Mouse (Mus musculus) lung, adult 2 months (tissue): Measurements from ENCODE around the gene Nudt2. TPM values are rescaled to one million over a fixed set of nuclear protein-coding genes. Genes with fewer than 3 reads are reported as not detected.

Source experiments
- DNase-seq: peaks from one replicate; pipeline ENCODE4 v3.0.0; 2022
- H3K4me1 ChIP-seq: fragments of 200-500 bp; 2 replicates; pipeline ENCODE4 v1.6.1; 2011; ENCODE audit warnings: low read length; ENCODE audit not compliant: control insufficient read depth, insufficient read depth
- H3K4me3 ChIP-seq: fragments of 200-500 bp; replicated peaks from 2 replicates; pipeline ENCODE3; 2011; ENCODE audit warnings: low read depth, mild to moderate bottlenecking, control low read depth, low read length; ENCODE audit errors: extremely low read depth
- CTCF ChIP-seq: fragments of 200-500 bp; IDR thresholded peaks from 2 replicates; pipeline ENCODE4 v1.5.1; 2011; ENCODE audit warnings: mild to moderate bottlenecking, low read length, control low read depth; ENCODE audit not compliant: insufficient read depth
- POLR2A ChIP-seq: fragments of 200-500 bp; IDR thresholded peaks from 2 replicates; pipeline ENCODE4 v1.6.1; 2011; ENCODE audit warnings: low read depth, mild to moderate bottlenecking, control low read depth, low read length, borderline replicate concordance; ENCODE audit errors: extremely low read depth
- WGBS: fragments of 180-500 bp; shearing (Covaris S2); methylation state at CpG from one replicate; pipeline ENCODE4 v1.1.7; 2018; 5-methylcytosine and 5-hydroxymethylcytosine counted together
- polyA plus RNA-seq: library from polyadenylated mRNA; depleted of rRNA; stranded (reverse); fragments of >200 nt; gene quantifications from 2 replicates; pipeline ENCODE4 v1.2.3, GENCODE M21; 2012

Gene Nudt2
- polyA plus RNA-seq, 1 experiment, result 11.7 TPM

GRCm38 (mm10) chr4:41513309-41513708, 48.4 kb downstream of the Nudt2 start:
- Histone ChIP-seq H3K4me3 (no peak overlapping the region), H3K4me1 (no peaks in the 10 kb centered on the region)
- TF ChIP-seq POLR2A, result no peak
- TF ChIP-seq CTCF, result no peak
- DNase-seq, result no peak
- 48% methylated on average over 4 of the region's 4 CpGs for WGBS

DNA sequence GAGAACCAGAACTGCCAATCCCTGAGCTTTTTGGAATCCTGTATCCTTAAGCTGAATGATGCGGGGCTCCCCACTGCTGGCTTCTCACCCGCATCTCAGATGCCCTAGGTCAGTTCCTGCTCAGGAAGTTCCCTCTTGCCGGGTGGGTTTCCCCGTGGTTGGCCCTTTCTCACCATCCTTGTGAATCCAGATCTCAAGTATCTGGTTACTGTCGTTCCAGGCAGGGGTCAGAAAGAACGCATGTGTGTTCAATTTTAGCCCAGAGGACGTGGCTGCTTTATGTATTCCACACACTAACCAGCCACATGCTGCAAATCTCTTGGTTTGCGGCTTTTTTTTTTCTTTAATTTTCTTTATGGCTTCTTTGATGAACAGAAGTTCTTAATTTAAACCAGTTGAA, 48.8 kb downstream of the Nudt2 start:
- no peak for DNase-seq
- Histone ChIP-seq H3K4me3 (no peak overlapping the region), H3K4me1 (no peaks in the 10 kb centered on the region)
- TF ChIP-seq CTCF (no peak), POLR2A (no peak)
- WGBS, result 21% methylated on average over 8 of the region's 8 CpGs

- Histone ChIP-seq H3K4me3 (no peak within 1 kb of the TSS), H3K4me1 (no peaks in the 10 kb centered on the region)
- TF ChIP-seq CTCF, result no peak
- TF ChIP-seq POLR2A, result no peak
- 85% methylated on average over 2 of the region's 2 CpGs for whole genome bisulfite sequencing
- DNase-seq, result no peak
Measured at GRCm38 (mm10) chr4:41517233-41517632, 52.3 kb downstream of the Nudt2 start, which contains the start of gene 1110017D15Rik. Gene 1110017D15Rik (minus strand): TSS chr4:41517333.

DNA sequence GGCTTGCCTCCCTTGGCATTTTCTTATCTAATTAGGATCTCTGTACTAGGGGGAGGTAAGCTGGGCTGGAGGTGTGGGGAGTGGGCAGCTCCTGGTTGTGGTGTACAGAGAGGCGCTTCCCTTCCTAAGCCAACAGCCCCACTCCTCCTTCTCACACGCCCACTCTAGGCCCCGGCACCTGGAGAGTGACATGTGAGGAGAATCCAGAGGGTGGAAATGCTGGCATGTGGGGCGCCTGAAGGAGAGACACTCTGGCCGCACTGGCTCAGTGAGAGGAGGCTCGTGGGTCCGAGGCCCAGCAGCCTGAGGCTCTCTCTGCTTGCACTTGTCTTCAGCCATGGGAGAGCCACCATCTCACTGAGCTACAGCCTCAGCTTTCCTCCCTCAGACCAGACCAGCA, 53.4 kb downstream of the Nudt2 start:
- TF ChIP-seq POLR2A (no peak), CTCF (no peak)
- Histone ChIP-seq H3K4me1 (no peaks in the 10 kb centered on the region), H3K4me3 (no peak overlapping the region)
- DNase-seq, result no peak
- 79% methylated on average over 7 of the region's 7 CpGs for WGBS

DNA sequence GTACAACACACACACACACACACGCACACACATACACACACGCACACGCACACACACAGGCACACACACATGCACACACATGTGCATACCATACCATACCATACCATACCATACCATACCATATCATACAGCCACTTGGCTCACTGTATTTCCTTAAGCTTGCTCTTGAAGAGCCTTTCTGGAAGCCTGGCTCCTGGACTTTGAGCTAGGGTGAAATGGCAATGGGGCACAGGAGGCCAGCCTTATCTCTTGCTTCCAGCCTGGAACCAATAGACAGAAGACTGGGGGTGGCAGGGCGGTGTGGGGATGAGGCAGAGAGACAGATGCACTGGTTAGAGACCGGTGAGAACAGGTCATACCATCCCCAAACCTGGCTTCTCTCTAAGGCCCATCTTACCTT, 54.2 kb downstream of the Nudt2 start:
- Histone ChIP-seq H3K4me1 (no peaks in the 10 kb centered on the region), H3K4me3 (no peak overlapping the region)
- DNase-seq, result no peak
- TF ChIP-seq CTCF, result no peak
- no peak for TF ChIP-seq POLR2A
- WGBS, result 94% methylated on average over 5 of the region's 5 CpGs

DNA sequence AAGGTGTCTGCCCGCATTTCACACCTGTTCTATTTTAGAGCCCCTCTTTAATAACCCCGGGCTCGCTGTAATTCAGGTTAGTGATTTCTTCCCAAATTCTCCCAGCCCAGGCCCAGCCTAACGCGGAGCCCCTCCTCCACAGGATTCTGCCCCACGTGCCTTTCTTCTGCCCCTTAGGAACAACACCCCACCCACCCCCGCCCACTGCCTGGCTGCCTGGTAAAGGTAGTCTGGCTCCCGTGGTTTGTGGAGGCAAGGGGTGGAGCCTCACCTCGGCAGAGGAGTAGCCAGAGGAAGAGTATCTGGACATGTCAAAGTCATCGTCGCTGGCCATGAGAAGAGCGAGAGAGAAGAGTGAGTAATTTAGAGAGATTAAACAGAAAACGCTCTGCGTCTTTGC, 55.7 kb downstream of the Nudt2 start:
- Histone ChIP-seq H3K4me3 (no peak overlapping the region), H3K4me1 (no peaks in the 10 kb centered on the region)
- TF ChIP-seq POLR2A (no peak), CTCF (no peak)
- no peak for DNase-seq
- 58% methylated on average over 14 of the region's 14 CpGs for WGBS

DNA sequence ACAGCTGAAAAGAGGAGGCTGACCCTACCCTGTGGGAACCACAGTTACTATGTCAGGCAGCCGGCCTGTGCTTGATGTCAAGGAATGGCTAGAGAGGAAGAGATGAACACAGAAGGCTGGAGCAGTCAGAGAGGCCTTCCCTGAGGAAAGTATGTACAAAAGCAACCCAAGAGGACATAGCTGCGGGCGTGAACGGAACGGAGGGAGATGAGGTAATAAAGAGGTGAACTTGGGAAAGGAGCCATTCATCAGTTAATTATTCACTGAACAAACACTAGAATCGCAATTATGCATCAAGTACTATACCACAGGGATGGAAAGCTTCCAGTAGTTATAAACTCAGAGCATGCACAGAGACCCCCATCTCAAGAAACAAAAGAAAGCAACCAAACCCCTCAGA, 57.2 kb downstream of the Nudt2 start:
- Histone ChIP-seq H3K4me1 (no peaks in the 10 kb centered on the region), H3K4me3 (no peak overlapping the region)
- no peak for DNase-seq
- WGBS, result 84% methylated on average over 6 of the region's 6 CpGs
- no peak for TF ChIP-seq POLR2A
- TF ChIP-seq CTCF, result no peak

- DNase-seq, result peak; percentile 28
Measured at GRCm38 (mm10) chr4:41522788-41523187, 57.8 kb downstream of the Nudt2 start.

GRCm38 (mm10) chr4:41523839-41524238, 58.9 kb downstream of the Nudt2 start:
- 72% methylated on average over 7 of the region's 7 CpGs for WGBS
- Histone ChIP-seq H3K4me1 (no peaks in the 10 kb centered on the region), H3K4me3 (no peak overlapping the region)
- TF ChIP-seq POLR2A (no peak), CTCF (no peak)
- DNase-seq, result no peak

More at GRCm38 (mm10) chr4:41522788-41523187, 57.8 kb downstream of the Nudt2 start:
- no peak overlapping the region for H3K4me3 ChIP-seq
- TF ChIP-seq CTCF (0 out of 2 replicates have a peak, but pooled peaks have one; percentile 10), POLR2A (no peak)
- WGBS, result 59% methylated on average over 5 of the region's 5 CpGs
- H3K4me1 ChIP-seq, result no peaks in the 10 kb centered on the region

DNA sequence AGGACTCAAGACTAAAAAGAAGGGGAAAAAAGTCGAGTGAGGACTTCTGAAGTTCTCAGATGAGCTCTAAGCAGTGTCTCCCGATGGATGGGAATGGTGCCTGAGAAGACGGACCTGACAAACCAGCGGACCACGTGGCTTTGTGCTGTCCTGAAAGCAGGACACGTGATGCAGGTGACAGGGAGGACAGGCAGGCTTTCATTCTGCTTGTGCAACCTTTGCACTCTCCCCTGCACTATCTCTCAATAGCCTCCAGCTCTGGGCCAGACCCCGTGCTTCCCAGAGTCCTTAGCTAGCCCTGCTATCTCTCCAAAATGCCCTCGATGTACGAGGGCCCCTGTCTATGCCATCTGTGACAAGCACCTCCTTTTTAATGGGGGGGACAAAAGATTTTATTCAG, 59.9 kb downstream of the Nudt2 start:
- no peak for TF ChIP-seq CTCF
- no peak for TF ChIP-seq POLR2A
- Histone ChIP-seq H3K4me1 (no peaks in the 10 kb centered on the region; the same call in 1 of the 2 replicates), H3K4me3 (no peak overlapping the region)
- DNase-seq, result no peak
- WGBS, result 68% methylated on average over 9 of the region's 9 CpGs
